Mouse (Mus musculus) kidney, postnatal 14 days (tissue): ENCODE data around the gene Cdhr5.

ENCODE experiments used
- DNase-seq: peaks from one replicate; pipeline ENCODE4 v3.0.0; 2022; ENCODE audit warnings: mixed read lengths

Cdhr5 gene

DNA sequence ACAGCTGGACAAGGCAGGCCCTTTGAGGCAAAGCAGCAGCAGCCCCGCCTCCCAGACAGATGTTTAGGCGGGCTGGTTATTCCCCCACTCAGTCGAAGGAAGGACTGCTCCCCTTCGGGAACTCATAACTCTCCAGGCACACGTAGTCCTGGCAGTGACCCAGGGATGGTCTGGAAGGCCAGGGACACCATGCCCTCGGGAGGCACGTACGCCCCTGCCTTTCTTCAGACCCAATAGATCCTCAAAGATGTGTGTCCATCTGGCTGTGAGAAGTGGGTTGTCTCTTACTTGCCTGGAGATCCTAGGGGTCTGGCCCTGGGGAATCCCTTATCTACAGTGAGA lies 54.5 kb downstream of the Cdhr5 start:
- DNase-seq: no peak

DNA sequence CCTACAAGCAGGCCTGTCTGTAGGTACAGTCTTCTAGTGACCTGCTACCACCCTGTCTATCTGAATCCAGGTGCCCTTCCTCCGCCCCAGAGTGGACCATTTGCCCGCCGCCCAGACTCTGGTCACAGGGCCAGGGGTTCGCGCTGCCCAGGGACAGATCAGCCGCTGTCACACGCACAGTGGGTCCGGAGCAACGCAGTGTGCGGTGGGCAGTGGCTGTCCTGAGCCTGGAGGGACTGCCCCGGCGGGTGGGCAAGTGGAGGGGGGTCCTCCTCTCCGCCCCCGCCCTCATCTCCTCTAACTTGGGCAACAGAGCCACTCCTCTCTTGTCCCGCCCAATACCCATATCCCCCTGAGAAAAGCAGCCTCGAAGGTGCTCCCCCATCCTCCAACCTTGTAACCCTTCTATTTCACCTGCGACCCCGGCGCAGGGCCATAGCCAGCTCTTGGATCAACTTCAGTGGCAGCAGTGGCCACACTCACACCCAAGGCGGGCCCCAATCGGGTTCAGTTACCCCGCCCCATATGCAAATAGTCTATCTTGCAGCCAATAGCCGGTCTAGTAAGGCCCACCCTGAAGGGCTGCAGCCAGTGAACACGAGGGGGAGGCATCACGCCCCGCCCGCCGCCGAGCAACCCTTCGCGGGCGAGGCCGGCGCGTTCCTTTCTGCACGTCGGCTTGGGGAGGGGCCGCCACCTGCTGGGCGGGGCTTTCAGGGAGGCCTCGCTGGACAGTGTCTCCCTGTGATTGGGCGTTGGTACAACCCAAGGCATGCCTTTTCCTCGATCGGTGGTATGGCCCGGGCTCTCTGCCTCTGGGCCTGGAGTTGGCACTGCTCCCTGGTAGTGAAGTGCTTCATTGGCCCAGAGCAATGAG lies 55.1 kb downstream of the Cdhr5 start:
- peak; percentile 98 for DNase-seq

DNA sequence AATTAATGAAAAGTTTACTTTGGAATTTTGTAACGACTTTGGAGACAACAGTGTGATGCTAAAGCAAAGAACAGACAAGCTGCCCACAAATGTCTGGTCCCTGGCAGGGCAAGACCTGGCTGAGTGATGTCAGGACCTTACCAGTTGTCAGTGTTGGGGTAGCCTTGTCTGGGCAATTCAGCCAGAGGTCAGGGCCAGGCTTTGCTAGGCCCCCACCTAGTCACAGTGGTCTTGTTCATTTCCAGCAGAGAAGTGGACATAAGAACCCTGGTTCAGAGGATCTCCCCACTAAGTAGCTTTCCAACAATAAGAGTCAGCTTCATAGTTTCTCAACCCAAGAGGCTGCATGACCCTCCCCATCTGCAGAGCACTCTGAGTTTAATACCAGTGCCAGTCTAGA lies 56.2 kb downstream of the Cdhr5 start:
- no peak for DNase-seq

DNA sequence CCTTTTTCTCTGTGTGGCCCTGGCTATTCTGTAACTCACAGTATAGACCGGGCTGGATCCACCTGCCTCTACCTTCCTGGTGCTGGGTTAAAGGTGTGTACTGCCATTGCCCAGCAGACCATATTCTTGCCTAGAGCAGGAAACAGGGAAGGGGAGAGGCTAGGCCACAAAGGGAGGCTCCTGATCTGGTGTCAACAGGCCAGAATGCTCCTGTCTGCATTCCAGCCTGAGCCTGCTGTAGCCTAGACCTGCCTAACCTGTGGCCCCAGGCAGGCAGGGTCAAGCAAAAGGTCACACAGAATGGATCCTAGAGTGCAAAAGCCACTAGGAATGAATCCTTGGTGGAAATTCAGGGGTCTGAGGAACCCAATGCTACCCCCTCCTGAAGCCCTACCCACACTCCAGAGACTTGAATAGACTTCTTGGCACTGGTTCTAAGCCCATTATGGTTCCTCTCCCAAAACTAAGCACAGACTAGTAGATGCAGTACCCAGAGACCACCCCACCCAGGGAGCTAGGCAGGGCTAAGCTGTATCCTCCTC lies 57.0 kb downstream of the Cdhr5 start:
- no peak for DNase-seq
